Mouse (Mus musculus): ENCODE data around the gene Herc1.

Herc1 gene

GRCm38 (mm10) chr9:66520299-66520698 is 170.0 kb downstream of the Herc1 start:
- DNase-seq (ENCODE audit: low spot score in 2 of 2): no peak

- DNase-seq (ENCODE audit: low spot score in 2 of 2): no peak
These were observed 171.3 kb downstream of the Herc1 start for GRCm38 (mm10) chr9:66521595-66521994.

- no peak for DNase-seq (ENCODE audit: low spot score in 2 of 2)
These were observed 192.5 kb downstream of the Herc1 start for GRCm38 (mm10) chr9:66542785-66543184.

All from spleen, postnatal 10 days (tissue).